Mouse (Mus musculus): Measurements from ENCODE around the gene Cbx2. TPM values are rescaled to one million over a fixed set of nuclear protein-coding genes. Genes with fewer than 3 reads are reported as not detected.

Gene Cbx2
- total and polyA plus RNA-seq, 3 experiments = 13.1 to 13.3 TPM; not detected in 1

GRCm38 (mm10) chr11:119072986-119073385 is 50.2 kb downstream of the Cbx2 start:
- Histone ChIP-seq H3K27me3 (ENCODE audit: control insufficient read depth in 1 of 2, insufficient read depth in 2 of 2, low read length in 2 of 2) (peaks cover 0 to 9% of the 10 kb centered on the region in 2 experiments; a peak in 3 of 4 replicates), H3K4me1 (ENCODE audit: control insufficient read depth in 1 of 2, insufficient read depth in 2 of 2, low read length in 2 of 2) (no peaks in the 10 kb centered on the region), H3K9me3 (replicated peaks; ENCODE audit: insufficient read depth, low read length) (no peaks in the 10 kb centered on the region), H3K27ac (ENCODE audit: control insufficient read depth, low read depth, low read length) (no peak overlapping the region), H3K4me3 (ENCODE audit: control insufficient read depth in 1 of 2, insufficient read depth in 1 of 2, low read depth in 2 of 2, low read length in 2 of 2) (no peak overlapping the region), H3K79me2 (ENCODE audit: control insufficient read depth, insufficient read depth, low read length, poor library complexity) (no peaks in the 10 kb centered on the region), H3K9ac (ENCODE audit: control insufficient read depth, low read depth, low read length, poor library complexity, severe bottlenecking) (no peak overlapping the region), H3K36me3 (ENCODE audit: control insufficient read depth in 1 of 2, insufficient read depth in 2 of 2, low read length in 2 of 2) (no peaks in the 10 kb centered on the region)
- no peak for TF ChIP-seq ELF1 (IDR thresholded peaks at IDR 0.05; ENCODE audit: low read depth, low read length)
- TF ChIP-seq MAX (IDR thresholded peaks at IDR 0.05; ENCODE audit: low read length) = no peak
- no peak for TF ChIP-seq MEF2A (IDR thresholded peaks at IDR 0.05; ENCODE audit: extremely low read depth, insufficient replicate concordance, low read depth, low read length, poor library complexity, severe bottlenecking)
- TF ChIP-seq POLR2AphosphoS5 (IDR thresholded peaks at IDR 0.05; ENCODE audit: borderline replicate concordance, low read depth, low read length) = no peak
- no peak for TF ChIP-seq ZNF384 (IDR thresholded peaks at IDR 0.05; ENCODE audit: low read depth, low read length)
- TF ChIP-seq ZKSCAN1 (IDR thresholded peaks at IDR 0.05; ENCODE audit: low read depth, low read length) = no peak
- TF ChIP-seq TCF12 (IDR thresholded peaks at IDR 0.05; ENCODE audit: low read depth, low read length) = no peak
- TF ChIP-seq HCFC1 (IDR thresholded peaks at IDR 0.05; ENCODE audit: low read depth, low read length) = no peak
- DNase-seq (ENCODE audit: low read depth, low spot score) = no peak

- Histone ChIP-seq H3K36me3 (ENCODE audit: control insufficient read depth in 1 of 2, insufficient read depth in 2 of 2, low read length in 2 of 2) (no peaks in the 10 kb centered on the region), H3K79me2 (ENCODE audit: control insufficient read depth, insufficient read depth, low read length, poor library complexity) (no peaks in the 10 kb centered on the region), H3K27ac (ENCODE audit: control insufficient read depth, low read depth, low read length) (no peak overlapping the region), H3K27me3 (ENCODE audit: control insufficient read depth in 1 of 2, insufficient read depth in 2 of 2, low read length in 2 of 2) (peaks cover 0 to 9% of the 10 kb centered on the region in 2 experiments; a peak in 3 of 4 replicates), H3K9me3 (replicated peaks; ENCODE audit: insufficient read depth, low read length) (no peaks in the 10 kb centered on the region), H3K4me3 (ENCODE audit: control insufficient read depth in 1 of 2, insufficient read depth in 1 of 2, low read depth in 2 of 2, low read length in 2 of 2) (no peak overlapping the region), H3K4me1 (ENCODE audit: control insufficient read depth in 1 of 2, insufficient read depth in 2 of 2, low read length in 2 of 2) (no peaks in the 10 kb centered on the region), H3K9ac (ENCODE audit: control insufficient read depth, low read depth, low read length, poor library complexity, severe bottlenecking) (no peak overlapping the region)
- no peak for TF ChIP-seq EP300 (IDR thresholded peaks at IDR 0.05; ENCODE audit: low read depth in 1 of 2, low read length in 2 of 2)
- TF ChIP-seq JUND (IDR thresholded peaks at IDR 0.05; ENCODE audit: low read depth, low read length) = no peak
- no peak for TF ChIP-seq MYB (IDR thresholded peaks at IDR 0.05; ENCODE audit: low read depth, low read length)
- no peak for TF ChIP-seq UBTF (IDR thresholded peaks at IDR 0.05; ENCODE audit: borderline replicate concordance, insufficient read depth, low read depth, low read length)
- TF ChIP-seq USF1 (IDR thresholded peaks at IDR 0.05; ENCODE audit: low read depth, low read length) = no peak
- no peak for TF ChIP-seq CHD1 (IDR thresholded peaks at IDR 0.05; ENCODE audit: low read depth, low read length)
- no peak for TF ChIP-seq TBP (IDR thresholded peaks at IDR 0.05; ENCODE audit: low read depth, low read length)
- no peak for TF ChIP-seq MXI1 (IDR thresholded peaks at IDR 0.05; ENCODE audit: low read depth, low read length)
- TF ChIP-seq NRF1 (IDR thresholded peaks at IDR 0.05; ENCODE audit: insufficient read depth, low read depth, low read length, poor library complexity, severe bottlenecking) = no peak
- no peak for TF ChIP-seq MAZ (IDR thresholded peaks at IDR 0.05; ENCODE audit: low read depth, low read length)
- no peak for DNase-seq (ENCODE audit: low read depth, low spot score)
These were observed 51.2 kb downstream of the Cbx2 start for GRCm38 (mm10) chr11:119073876-119074433.
